Mouse (Mus musculus) heart, postnatal 4 days (tissue): ENCODE measurements around the gene Frs2. TPM values are rescaled to one million over a fixed set of nuclear protein-coding genes. Genes with fewer than 3 reads are reported as not detected.
A peak's percentile ranks its signal among the peaks of the same experiment; 100 is the strongest.
"Not testable (repeated sequence)": the region's sequence is repeated elsewhere in the genome, so short reads cannot be mapped to it uniquely, and the experiment has no call there.

Source experiments
- DNase-seq: peaks from one replicate; pipeline ENCODE4 v3.0.0; 2021
- total RNA-seq, 2 experiments: library from RNA; stranded (reverse); gene quantifications; 2 replicates each; pipeline ENCODE4 v1.2.3; 2021

The Frs2 gene
- total RNA-seq, 2 experiments from 2014 or later = 23.5 to 25.6 TPM

- DNase-seq = no peak
Observed at GRCm38 (mm10) chr10:117146421-117146820, 1.9 kb downstream of the Frs2 start.

- no peak for DNase-seq
Observed at GRCm38 (mm10) chr10:117145546-117146265, 2.6 kb downstream of the Frs2 start.

GRCm38 (mm10) chr10:117144628-117145027 lies 3.7 kb downstream of the Frs2 start:
- DNase-seq = no peak

- no peak for DNase-seq
Observed at GRCm38 (mm10) chr10:117144071-117144470, 4.3 kb downstream of the Frs2 start.

GRCm38 (mm10) chr10:117143311-117143710 lies 5.0 kb downstream of the Frs2 start:
- no peak for DNase-seq

- no peak for DNase-seq
Observed at GRCm38 (mm10) chr10:117141939-117142552, 6.3 kb downstream of the Frs2 start.

- not testable (repeated sequence) for DNase-seq
Observed at GRCm38 (mm10) chr10:117131506-117131905, 16.8 kb downstream of the Frs2 start.

- DNase-seq = peak; percentile 49
Observed at GRCm38 (mm10) chr10:117130037-117130436, 18.3 kb downstream of the Frs2 start.

- DNase-seq = no peak
Observed at GRCm38 (mm10) chr10:117128693-117129092, 19.6 kb downstream of the Frs2 start.

- DNase-seq = no peak
Observed at GRCm38 (mm10) chr10:117127480-117127879, 20.9 kb downstream of the Frs2 start.

- peak; percentile 28 for DNase-seq
Observed at GRCm38 (mm10) chr10:117126719-117127118, 21.6 kb downstream of the Frs2 start.

- no peak for DNase-seq
Observed at GRCm38 (mm10) chr10:117126233-117126632, 22.1 kb downstream of the Frs2 start.

GRCm38 (mm10) chr10:117121448-117121847 lies 26.9 kb downstream of the Frs2 start:
- DNase-seq = no peak

- DNase-seq = no peak
Observed at GRCm38 (mm10) chr10:117120051-117120666, 28.2 kb downstream of the Frs2 start.

- no peak for DNase-seq
Observed at GRCm38 (mm10) chr10:117119531-117119930, 28.8 kb downstream of the Frs2 start.

- DNase-seq = no peak
Observed at GRCm38 (mm10) chr10:117118421-117118831, 29.9 kb downstream of the Frs2 start.

GRCm38 (mm10) chr10:117115652-117116051 lies 32.7 kb downstream of the Frs2 start:
- DNase-seq = no peak

- no peak for DNase-seq
Observed at GRCm38 (mm10) chr10:117112545-117112944, 35.8 kb downstream of the Frs2 start.

- DNase-seq = peak; percentile 32
Observed at GRCm38 (mm10) chr10:117111455-117111854, 36.9 kb downstream of the Frs2 start.

GRCm38 (mm10) chr10:117110271-117110670 lies 38.1 kb downstream of the Frs2 start:
- DNase-seq = no peak

GRCm38 (mm10) chr10:117106686-117107085 lies 41.6 kb downstream of the Frs2 start:
- no peak for DNase-seq

GRCm38 (mm10) chr10:117106244-117106643 lies 42.1 kb downstream of the Frs2 start:
- no peak for DNase-seq

- no peak for DNase-seq
Observed at GRCm38 (mm10) chr10:117105015-117105414, 43.3 kb downstream of the Frs2 start.
